Mouse (Mus musculus): ENCODE measurements around the gene Ralgps1. TPM values are rescaled to one million over a fixed set of nuclear protein-coding genes. Genes with fewer than 3 reads are reported as not detected.

Gene Ralgps1
- polyA plus RNA-seq, 1 experiment from 2014 or later, result 48.4 TPM

GRCm38 (mm10) chr2:33156283-33156781 lies 215.0 kb downstream of the Ralgps1 start:
- Histone ChIP-seq H3K4me3 (ENCODE audit: low read depth, low read length) (no peak overlapping the region), H3K4me1 (ENCODE audit: control insufficient read depth, insufficient read depth, low read length) (no peaks in the 10 kb centered on the region), H3K27me3 (ENCODE audit: control insufficient read depth, insufficient read depth, low read depth, low read length) (no peaks in the 10 kb centered on the region), H3K4me2 (ENCODE audit: low read length) (no peak overlapping the region), H3K9ac (ENCODE audit: low read depth, low read length) (no peak overlapping the region; the same call in 1 of the 2 replicates), H3K27ac (ENCODE audit: low read length) (no peak overlapping the region), H3K36me3 (ENCODE audit: control insufficient read depth, insufficient read depth, low read length) (peaks cover 11% of the 10 kb centered on the region), H3K9me3 (replicated peaks; ENCODE audit: control insufficient read depth, low read length, poor library complexity, severe bottlenecking) (no peaks in the 10 kb centered on the region)
- WGBS, result 78% methylated on average over 5 of the region's 5 CpGs
- no peak for ATAC-seq

GRCm38 (mm10) chr2:33154751-33155372 lies 216.4 kb downstream of the Ralgps1 start:
- H3K4me1 ChIP-seq (ENCODE audit: control insufficient read depth, insufficient read depth, low read length), result no peaks in the 10 kb centered on the region
- no peaks in the 10 kb centered on the region for H3K27me3 ChIP-seq (ENCODE audit: control insufficient read depth, insufficient read depth, low read depth, low read length)
- no peak overlapping the region for H3K27ac ChIP-seq (ENCODE audit: low read length)
- peak; percentile 74; the same call in 1 of the 2 replicates for ATAC-seq
- H3K4me3 ChIP-seq (ENCODE audit: low read depth, low read length), result no peak overlapping the region
- no peak overlapping the region for H3K9ac ChIP-seq (ENCODE audit: low read depth, low read length)
- H3K9me3 ChIP-seq (replicated peaks; ENCODE audit: control insufficient read depth, low read length, poor library complexity, severe bottlenecking), result no peaks in the 10 kb centered on the region
- 24% methylated on average over 5 of the region's 5 CpGs for WGBS
- peaks cover 15% of the 10 kb centered on the region for H3K36me3 ChIP-seq (ENCODE audit: control insufficient read depth, insufficient read depth, low read length)
- no peak overlapping the region for H3K4me2 ChIP-seq (ENCODE audit: low read length)

- ATAC-seq, result no peak
- H3K36me3 ChIP-seq (ENCODE audit: control insufficient read depth, insufficient read depth, low read length), result peaks cover 9% of the 10 kb centered on the region
- no peaks in the 10 kb centered on the region for H3K27me3 ChIP-seq (ENCODE audit: control insufficient read depth, insufficient read depth, low read depth, low read length)
- no peak overlapping the region for H3K4me3 ChIP-seq (ENCODE audit: low read depth, low read length)
- no peak overlapping the region for H3K4me2 ChIP-seq (ENCODE audit: low read length)
- H3K9ac ChIP-seq (ENCODE audit: low read depth, low read length), result no peak overlapping the region
- H3K4me1 ChIP-seq (ENCODE audit: control insufficient read depth, insufficient read depth, low read length), result no peaks in the 10 kb centered on the region
- no peak overlapping the region for H3K27ac ChIP-seq (ENCODE audit: low read length)
- WGBS, result 92% methylated on average over 4 of the region's 4 CpGs
- H3K9me3 ChIP-seq (replicated peaks; ENCODE audit: control insufficient read depth, low read length, poor library complexity, severe bottlenecking), result no peaks in the 10 kb centered on the region
Measured at GRCm38 (mm10) chr2:33146994-33147393, 224.3 kb downstream of the Ralgps1 start.

GRCm38 (mm10) chr2:33143292-33143691 lies 228.0 kb downstream of the Ralgps1 start:
- WGBS, result 91% methylated on average over 2 of the region's 2 CpGs
- no peak for ATAC-seq
- H3K36me3 ChIP-seq (ENCODE audit: control insufficient read depth, insufficient read depth, low read length), result peaks cover 13% of the 10 kb centered on the region

GRCm38 (mm10) chr2:33138491-33138890 lies 232.8 kb downstream of the Ralgps1 start:
- H3K27ac ChIP-seq (ENCODE audit: low read length), result no peak overlapping the region
- peaks cover 11% of the 10 kb centered on the region for H3K36me3 ChIP-seq (ENCODE audit: control insufficient read depth, insufficient read depth, low read length)
- H3K4me2 ChIP-seq (ENCODE audit: low read length), result no peak overlapping the region
- 92% methylated on average over 2 of the region's 2 CpGs for WGBS
- H3K4me3 ChIP-seq (ENCODE audit: low read depth, low read length), result no peak overlapping the region
- ATAC-seq, result no peak
- H3K27me3 ChIP-seq (ENCODE audit: control insufficient read depth, insufficient read depth, low read depth, low read length), result no peaks in the 10 kb centered on the region
- H3K9ac ChIP-seq (ENCODE audit: low read depth, low read length), result no peak overlapping the region
- H3K4me1 ChIP-seq (ENCODE audit: control insufficient read depth, insufficient read depth, low read length), result no peaks in the 10 kb centered on the region
- H3K9me3 ChIP-seq (replicated peaks; ENCODE audit: control insufficient read depth, low read length, poor library complexity, severe bottlenecking), result no peaks in the 10 kb centered on the region

More at GRCm38 (mm10) chr2:33143292-33143691, 228.0 kb downstream of the Ralgps1 start:
- no peaks in the 10 kb centered on the region for H3K9me3 ChIP-seq (replicated peaks; ENCODE audit: control insufficient read depth, low read length, poor library complexity, severe bottlenecking)
- H3K4me2 ChIP-seq (ENCODE audit: low read length), result no peak overlapping the region
- H3K27me3 ChIP-seq (ENCODE audit: control insufficient read depth, insufficient read depth, low read depth, low read length), result no peaks in the 10 kb centered on the region
- no peak overlapping the region for H3K9ac ChIP-seq (ENCODE audit: low read depth, low read length)
- H3K4me3 ChIP-seq (ENCODE audit: low read depth, low read length), result no peak overlapping the region
- H3K4me1 ChIP-seq (ENCODE audit: control insufficient read depth, insufficient read depth, low read length), result no peaks in the 10 kb centered on the region
- no peak overlapping the region for H3K27ac ChIP-seq (ENCODE audit: low read length)

GRCm38 (mm10) chr2:33137731-33138130 lies 233.6 kb downstream of the Ralgps1 start:
- Histone ChIP-seq H3K4me2 (ENCODE audit: low read length) (no peak overlapping the region), H3K27me3 (ENCODE audit: control insufficient read depth, insufficient read depth, low read depth, low read length) (no peaks in the 10 kb centered on the region), H3K36me3 (ENCODE audit: control insufficient read depth, insufficient read depth, low read length) (peaks cover 8% of the 10 kb centered on the region), H3K27ac (ENCODE audit: low read length) (no peak overlapping the region), H3K4me1 (ENCODE audit: control insufficient read depth, insufficient read depth, low read length) (no peaks in the 10 kb centered on the region), H3K9ac (ENCODE audit: low read depth, low read length) (no peak overlapping the region), H3K9me3 (replicated peaks; ENCODE audit: control insufficient read depth, low read length, poor library complexity, severe bottlenecking) (no peaks in the 10 kb centered on the region), H3K4me3 (ENCODE audit: low read depth, low read length) (no peak overlapping the region)
- 90% methylated on average over 4 of the region's 4 CpGs for WGBS
- ATAC-seq, result no peak

GRCm38 (mm10) chr2:33137244-33137643 lies 234.0 kb downstream of the Ralgps1 start:
- H3K36me3 ChIP-seq (ENCODE audit: control insufficient read depth, insufficient read depth, low read length), result peaks cover 8% of the 10 kb centered on the region
- no peak overlapping the region for H3K4me3 ChIP-seq (ENCODE audit: low read depth, low read length)
- no peak overlapping the region for H3K4me2 ChIP-seq (ENCODE audit: low read length)
- no peak overlapping the region for H3K27ac ChIP-seq (ENCODE audit: low read length)
- no peaks in the 10 kb centered on the region for H3K4me1 ChIP-seq (ENCODE audit: control insufficient read depth, insufficient read depth, low read length)
- WGBS, result 86% methylated on average over 9 of the region's 9 CpGs
- no peak overlapping the region for H3K9ac ChIP-seq (ENCODE audit: low read depth, low read length)
- no peaks in the 10 kb centered on the region for H3K27me3 ChIP-seq (ENCODE audit: control insufficient read depth, insufficient read depth, low read depth, low read length)
- no peak for ATAC-seq
- H3K9me3 ChIP-seq (replicated peaks; ENCODE audit: control insufficient read depth, low read length, poor library complexity, severe bottlenecking), result no peaks in the 10 kb centered on the region

- no peak overlapping the region for H3K9ac ChIP-seq (ENCODE audit: low read depth, low read length)
- 92% methylated on average over 6 of the region's 6 CpGs for WGBS
- H3K36me3 ChIP-seq (ENCODE audit: control insufficient read depth, insufficient read depth, low read length), result peaks cover 8% of the 10 kb centered on the region
- no peak overlapping the region for H3K4me3 ChIP-seq (ENCODE audit: low read depth, low read length)
- H3K4me2 ChIP-seq (ENCODE audit: low read length), result no peak overlapping the region
- H3K27me3 ChIP-seq (ENCODE audit: control insufficient read depth, insufficient read depth, low read depth, low read length), result no peaks in the 10 kb centered on the region
- no peak overlapping the region for H3K27ac ChIP-seq (ENCODE audit: low read length)
- no peak for ATAC-seq
- no peaks in the 10 kb centered on the region for H3K4me1 ChIP-seq (ENCODE audit: control insufficient read depth, insufficient read depth, low read length)
- no peaks in the 10 kb centered on the region for H3K9me3 ChIP-seq (replicated peaks; ENCODE audit: control insufficient read depth, low read length, poor library complexity, severe bottlenecking)
Measured at GRCm38 (mm10) chr2:33136366-33136765, 234.9 kb downstream of the Ralgps1 start.

- no peaks in the 10 kb centered on the region for H3K9me3 ChIP-seq (replicated peaks; ENCODE audit: control insufficient read depth, low read length, poor library complexity, severe bottlenecking)
- H3K9ac ChIP-seq (ENCODE audit: low read depth, low read length), result no peak overlapping the region
- no peaks in the 10 kb centered on the region for H3K4me1 ChIP-seq (ENCODE audit: control insufficient read depth, insufficient read depth, low read length)
- no peaks in the 10 kb centered on the region for H3K27me3 ChIP-seq (ENCODE audit: control insufficient read depth, insufficient read depth, low read depth, low read length)
- peaks cover 4% of the 10 kb centered on the region; the same call in 1 of the 2 replicates for H3K36me3 ChIP-seq (ENCODE audit: control insufficient read depth, insufficient read depth, low read length)
- H3K4me2 ChIP-seq (ENCODE audit: low read length), result no peak overlapping the region
- WGBS, result 82% methylated on average over 7 of the region's 7 CpGs
- H3K27ac ChIP-seq (ENCODE audit: low read length), result no peak overlapping the region
- no peak overlapping the region for H3K4me3 ChIP-seq (ENCODE audit: low read depth, low read length)
- no peak for ATAC-seq
Measured at GRCm38 (mm10) chr2:33134766-33135490, 236.4 kb downstream of the Ralgps1 start.

Measured in midbrain, embryonic 16.5 days (tissue).